Mouse (Mus musculus): ENCODE data around the gene Nkx1-2. TPM values are rescaled to one million over a fixed set of nuclear protein-coding genes. Genes with fewer than 3 reads are reported as not detected.

Gene Nkx1-2
- not detected for total RNA-seq (2021)
- long read RNA-seq, experiment 1: 0 reads
- long read RNA-seq, experiment 2: 0 reads

GRCm38 (mm10) chr7:132599071-132599975 lies at the start of gene Nkx1-2:
Nkx1-2 (minus strand) TSS chr7:132599637.
- DNase-seq (ENCODE audit: low spot score in 2 of 2): no peak

GRCm38 (mm10) chr7:132646514-132646913 lies 47.1 kb upstream of the Nkx1-2 start:
- no peak for DNase-seq (ENCODE audit: low spot score in 2 of 2)

GRCm38 (mm10) chr7:132644605-132645279 lies 45.3 kb upstream of the Nkx1-2 start:
- no peak for DNase-seq (ENCODE audit: low spot score in 2 of 2)

- DNase-seq (ENCODE audit: low spot score in 2 of 2): no peak
These were observed 42.2 kb upstream of the Nkx1-2 start for GRCm38 (mm10) chr7:132641606-132642005.

- peak in 1 of 2 experiments; percentile 51 for DNase-seq (ENCODE audit: low spot score in 2 of 2)
These were observed 41.5 kb upstream of the Nkx1-2 start for GRCm38 (mm10) chr7:132640946-132641345.

GRCm38 (mm10) chr7:132638446-132639087 lies 39.1 kb upstream of the Nkx1-2 start:
- peak in 1 of 2 experiments; percentile 40 for DNase-seq (ENCODE audit: low spot score in 2 of 2)

- DNase-seq (ENCODE audit: low spot score in 2 of 2): no peak
These were observed 37.9 kb upstream of the Nkx1-2 start for GRCm38 (mm10) chr7:132637292-132637691.

GRCm38 (mm10) chr7:132631313-132631712 lies 31.9 kb upstream of the Nkx1-2 start:
- DNase-seq (ENCODE audit: low spot score in 2 of 2): no peak

- no peak for DNase-seq (ENCODE audit: low spot score in 2 of 2)
These were observed 28.0 kb upstream of the Nkx1-2 start for GRCm38 (mm10) chr7:132627448-132627847.

GRCm38 (mm10) chr7:132626174-132626573 lies 26.7 kb upstream of the Nkx1-2 start:
- DNase-seq (ENCODE audit: low spot score in 2 of 2): no peak

- DNase-seq (ENCODE audit: low spot score in 2 of 2): no peak
These were observed 24.7 kb upstream of the Nkx1-2 start for GRCm38 (mm10) chr7:132624161-132624560.

GRCm38 (mm10) chr7:132619975-132620918 lies 20.8 kb upstream of the Nkx1-2 start:
- DNase-seq (ENCODE audit: low spot score in 2 of 2): no peak

- DNase-seq (ENCODE audit: low spot score in 2 of 2): no peak
These were observed 20.1 kb upstream of the Nkx1-2 start for GRCm38 (mm10) chr7:132619549-132619948.

- no peak for DNase-seq (ENCODE audit: low spot score in 2 of 2)
These were observed 17.7 kb upstream of the Nkx1-2 start for GRCm38 (mm10) chr7:132617021-132617564.

- no peak for DNase-seq (ENCODE audit: low spot score in 2 of 2)
These were observed 17.0 kb upstream of the Nkx1-2 start for GRCm38 (mm10) chr7:132616391-132616790.

GRCm38 (mm10) chr7:132615346-132615745 lies 15.9 kb upstream of the Nkx1-2 start:
- no peak for DNase-seq (ENCODE audit: low spot score in 2 of 2)

GRCm38 (mm10) chr7:132611530-132611929 lies 12.1 kb upstream of the Nkx1-2 start:
- DNase-seq (ENCODE audit: low spot score in 2 of 2): no peak

- peak; percentile 62 to 78 for DNase-seq (ENCODE audit: low spot score in 2 of 2)
These were observed 11.3 kb upstream of the Nkx1-2 start, which contains the start of gene Lhpp for GRCm38 (mm10) chr7:132610468-132611318. Lhpp (plus strand) TSS chr7:132610638.
